Mouse (Mus musculus): Measurements from ENCODE around the gene En2. TPM values are rescaled to one million over a fixed set of nuclear protein-coding genes. Genes with fewer than 3 reads are reported as not detected.

The En2 gene
- under 1 TPM in 2 of 4 experiments, not detected in 2; 0.38 to 0.41 TPM for total RNA-seq (2022)

DNA sequence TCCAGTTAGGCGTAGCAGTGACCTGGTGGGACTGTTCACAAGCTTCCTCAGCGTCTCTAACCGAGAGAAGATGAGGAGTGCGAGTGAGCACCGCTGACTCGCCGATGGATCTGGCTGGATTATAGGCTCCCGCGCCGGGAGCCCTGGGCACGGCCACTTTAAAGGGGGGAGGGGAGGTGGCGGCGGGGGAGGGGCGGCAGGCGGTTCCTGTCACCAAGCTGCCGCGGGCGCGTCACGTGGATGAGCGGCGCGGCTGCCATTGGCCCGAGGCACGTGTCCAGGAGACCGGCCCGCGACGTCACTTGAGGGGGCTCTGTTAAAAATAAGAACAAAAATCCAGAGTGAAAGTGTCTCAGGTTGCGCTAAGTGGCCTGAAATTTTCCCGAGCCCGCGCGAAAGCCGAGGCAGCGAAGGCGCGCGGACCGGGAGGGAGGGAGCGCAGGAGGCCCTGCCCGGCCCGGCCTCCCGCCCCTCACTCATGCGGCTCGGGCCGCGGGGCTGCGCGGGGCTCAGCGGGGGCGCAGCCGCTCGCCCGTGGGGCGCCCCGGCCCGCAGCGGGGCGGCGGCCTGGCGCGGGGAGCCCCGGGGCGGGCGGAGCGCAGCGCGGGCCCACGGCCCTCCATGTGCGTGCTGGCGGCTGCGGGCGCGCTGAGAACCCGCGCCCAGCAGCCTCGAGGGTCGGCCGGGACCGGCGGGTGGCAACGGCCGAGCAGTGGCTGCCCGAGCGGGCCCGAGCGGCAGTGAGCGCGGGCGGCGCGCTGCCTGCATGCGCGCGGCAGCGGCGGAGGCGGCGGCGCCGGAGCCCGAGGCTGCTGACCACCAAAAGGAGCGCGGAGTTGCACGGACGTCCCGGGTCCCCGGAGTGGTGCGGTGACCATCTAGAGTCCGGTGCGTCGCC lies at the start of gene En2:
TSS of gene En2 (plus strand) at position 337 of the 898 bp plus-strand sequence.
- DNase-seq: peak; percentile 18

- no peak for DNase-seq
Observed at GRCm38 (mm10) chr5:28117251-28117880, 48.1 kb upstream of the En2 start.

GRCm38 (mm10) chr5:28117882-28118530 lies 47.5 kb upstream of the En2 start:
- no peak for DNase-seq

GRCm38 (mm10) chr5:28118531-28118925 lies 47.0 kb upstream of the En2 start:
- no peak for DNase-seq

GRCm38 (mm10) chr5:28119576-28119975 lies 45.9 kb upstream of the En2 start:
- DNase-seq: no peak

GRCm38 (mm10) chr5:28122491-28123454 lies 42.7 kb upstream of the En2 start:
- DNase-seq: peak; percentile 43

GRCm38 (mm10) chr5:28123455-28123825 lies 42.1 kb upstream of the En2 start:
- no peak for DNase-seq

GRCm38 (mm10) chr5:28124321-28125230 lies 40.9 kb upstream of the En2 start:
- DNase-seq: no peak

- no peak for DNase-seq
Observed at GRCm38 (mm10) chr5:28128851-28129250, 36.6 kb upstream of the En2 start.

- DNase-seq: peak; percentile 15
Observed at GRCm38 (mm10) chr5:28132231-28132630, 33.3 kb upstream of the En2 start.

DNA sequence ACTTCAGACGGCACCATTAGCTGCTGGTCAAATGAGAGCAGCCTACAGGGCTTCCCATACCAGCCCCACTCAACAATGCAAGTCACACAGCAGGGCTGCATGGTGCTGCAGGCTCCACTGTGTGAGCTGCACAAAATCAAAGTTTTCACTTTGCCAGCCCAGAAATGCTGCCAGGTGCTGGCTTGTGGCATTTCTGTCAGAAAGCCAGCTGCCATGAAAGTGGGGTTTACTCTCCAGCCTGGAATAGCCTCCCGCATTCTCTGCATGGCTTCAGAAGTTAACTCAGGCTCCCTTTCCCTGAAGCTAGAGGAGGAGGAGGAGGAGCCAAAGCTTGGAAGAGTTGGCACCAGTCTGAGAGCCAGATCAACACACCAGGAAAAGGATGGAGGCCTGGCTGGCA lies 29.1 kb upstream of the En2 start:
- no peak for DNase-seq

DNA sequence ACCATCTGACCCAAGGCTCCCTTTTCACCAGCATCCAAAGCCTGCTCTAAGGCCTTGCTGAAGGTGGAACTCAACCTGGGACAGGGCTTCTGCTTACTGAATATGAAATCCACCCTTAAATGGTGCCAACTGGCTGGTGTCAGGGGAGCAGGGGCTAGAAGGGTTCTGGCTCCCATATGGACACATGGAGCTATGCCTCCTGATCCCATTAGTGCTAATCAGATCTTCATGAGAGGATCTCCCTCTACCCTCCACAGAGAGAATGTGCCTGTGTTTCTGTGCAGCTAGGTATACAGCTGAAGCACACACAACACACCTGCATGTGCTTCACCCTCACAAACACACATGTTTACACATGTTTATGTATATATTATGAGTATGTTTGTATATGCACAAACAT lies 20.9 kb upstream of the En2 start:
- no peak for DNase-seq

DNA sequence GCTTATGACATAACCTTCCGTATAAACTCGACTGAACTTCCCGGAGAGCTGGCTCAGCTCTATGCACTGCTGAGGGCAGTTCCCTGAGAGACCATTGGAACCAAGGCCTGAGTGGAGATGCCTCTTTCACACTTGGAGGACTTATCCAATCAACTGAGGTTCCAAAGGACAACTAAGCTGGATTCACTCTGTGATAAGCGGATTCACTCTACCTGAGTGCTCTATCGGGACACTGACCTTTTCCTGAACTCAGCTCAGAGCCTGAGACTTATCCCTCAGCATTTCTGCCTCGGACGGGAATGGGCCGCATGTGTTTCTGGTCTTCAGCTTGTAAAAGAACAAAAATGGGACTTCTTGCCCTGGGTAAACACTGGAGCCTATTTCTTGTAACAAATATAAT lies 19.5 kb upstream of the En2 start:
- no peak for DNase-seq

GRCm38 (mm10) chr5:28148473-28148872 lies 17.0 kb upstream of the En2 start:
- no peak for DNase-seq

GRCm38 (mm10) chr5:28149436-28149835 lies 16.1 kb upstream of the En2 start:
- no peak for DNase-seq

DNA sequence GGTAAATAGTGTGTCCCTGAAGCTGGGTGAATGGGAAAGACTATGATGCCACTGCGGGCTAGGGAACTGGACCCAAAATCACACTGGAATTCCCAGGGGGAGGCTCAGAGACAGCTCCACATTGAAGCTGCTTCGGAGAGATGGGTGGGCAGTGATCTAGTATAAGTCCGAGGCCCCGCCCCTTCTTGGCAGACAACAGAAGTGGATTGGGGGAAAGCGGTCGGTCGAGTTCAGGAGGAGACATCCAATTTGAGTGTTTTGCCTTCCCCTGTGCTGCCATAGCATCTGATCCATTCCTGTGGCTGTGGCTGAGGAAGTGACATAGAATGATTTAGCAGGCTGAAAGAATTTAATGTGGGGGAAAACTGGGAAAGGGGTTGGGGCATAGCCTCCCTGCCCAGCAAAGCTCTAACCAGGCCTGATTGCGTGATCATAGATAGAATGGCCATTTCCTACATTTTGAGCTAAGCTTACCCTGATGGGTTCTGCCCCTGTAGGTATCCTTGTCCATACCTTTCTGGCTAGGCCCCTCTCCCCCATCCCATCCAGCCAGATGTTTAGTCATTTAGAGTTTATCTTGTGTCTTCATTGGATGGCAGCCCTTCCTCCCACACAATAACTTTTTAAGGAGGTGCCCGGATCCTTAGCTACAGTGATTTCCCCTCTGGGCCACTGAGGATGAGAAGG lies 8.3 kb upstream of the En2 start:
- no peak for DNase-seq

GRCm38 (mm10) chr5:28157781-28158180 lies 7.7 kb upstream of the En2 start:
- DNase-seq: no peak

DNA sequence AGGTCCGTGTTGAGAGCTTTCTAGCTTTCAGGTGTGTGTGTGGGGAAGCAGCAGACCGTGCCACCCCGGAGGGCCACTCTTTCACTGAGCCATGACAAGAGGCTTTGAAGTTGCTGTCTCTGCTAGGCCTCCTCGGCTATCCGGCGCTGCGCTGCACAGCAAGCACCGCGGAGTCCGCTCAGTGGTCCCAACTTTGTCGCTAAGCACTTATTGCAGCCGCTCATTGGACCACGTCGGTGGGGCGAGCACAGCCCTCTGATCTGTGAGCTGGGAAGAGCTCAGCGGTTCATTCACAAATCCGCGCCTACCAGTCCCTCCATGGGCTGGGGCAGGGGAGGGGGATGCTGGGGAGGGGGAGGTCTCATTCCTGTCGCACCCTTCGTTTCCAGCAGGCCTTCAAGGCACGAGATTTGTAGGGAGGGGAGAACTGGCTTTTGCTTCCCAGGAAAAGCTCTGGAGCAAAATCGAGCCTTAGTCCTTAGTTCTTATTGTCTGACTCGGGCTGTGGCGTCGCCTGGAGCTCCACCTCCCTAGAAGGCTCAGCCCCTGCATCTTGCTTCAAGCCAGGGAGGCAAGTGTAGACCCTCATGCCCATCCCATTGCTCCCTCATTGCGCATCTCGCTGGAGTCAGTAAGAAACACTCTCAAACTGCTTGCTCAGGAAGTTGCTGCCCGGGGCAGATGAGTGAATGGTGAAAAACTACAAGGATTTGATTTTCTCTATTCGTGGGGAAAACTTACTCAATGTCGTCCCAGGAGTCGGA lies 7.0 kb upstream of the En2 start:
- no peak for DNase-seq

- no peak for DNase-seq
Observed at GRCm38 (mm10) chr5:28159072-28159458, 6.4 kb upstream of the En2 start.

Data from adrenal gland, adult 8-10 months (tissue).